Mouse (Mus musculus) neural tube, embryonic 10.5 days (tissue): ENCODE data around the gene Hoxa5.
A peak's percentile ranks its signal among the peaks of the same experiment; 100 is the strongest.

Source experiments
- DNase-seq: peaks from one replicate; pipeline ENCODE4 v3.0.0-alpha.2; 2017; ENCODE audit warnings: low spot score; ENCODE audit errors: extremely low spot score

Gene Hoxa5

GRCm38 (mm10) chr6:52164626-52165440 is 39.6 kb downstream of the Hoxa5 start, which contains the start of gene Hoxa2:
Gene Hoxa2 (minus strand): TSS chr6:52164831.
- peak; percentile 88 for DNase-seq

- DNase-seq = peak; percentile 89
Measured at GRCm38 (mm10) chr6:52164051-52164625, 40.2 kb downstream of the Hoxa5 start.

GRCm38 (mm10) chr6:52163366-52164031 is 40.9 kb downstream of the Hoxa5 start:
- DNase-seq = peak; percentile 80

- peak; percentile 78 for DNase-seq
Measured at GRCm38 (mm10) chr6:52162611-52163365, 41.6 kb downstream of the Hoxa5 start.

- DNase-seq = no peak
Measured at GRCm38 (mm10) chr6:52162093-52162380, 42.4 kb downstream of the Hoxa5 start.

- peak; percentile 72 for DNase-seq
Measured at GRCm38 (mm10) chr6:52161336-52162092, 42.9 kb downstream of the Hoxa5 start.

GRCm38 (mm10) chr6:52160511-52161335 is 43.7 kb downstream of the Hoxa5 start:
- DNase-seq = peak; percentile 78

- peak; percentile 62 for DNase-seq
Measured at GRCm38 (mm10) chr6:52159979-52160378, 44.4 kb downstream of the Hoxa5 start.

- DNase-seq = no peak
Measured at GRCm38 (mm10) chr6:52159164-52159761, 45.1 kb downstream of the Hoxa5 start.

- peak; percentile 92 for DNase-seq
Measured at GRCm38 (mm10) chr6:52158276-52159051, 45.9 kb downstream of the Hoxa5 start, which contains the start of gene Hoxa1. Gene Hoxa1 (minus strand): TSS chr6:52158317.

- DNase-seq = peak; percentile 63
Measured at GRCm38 (mm10) chr6:52157466-52158275, 46.7 kb downstream of the Hoxa5 start.

GRCm38 (mm10) chr6:52156551-52157200 is 47.7 kb downstream of the Hoxa5 start:
- peak; percentile 48 for DNase-seq

- DNase-seq = no peak
Measured at GRCm38 (mm10) chr6:52155471-52155870, 48.9 kb downstream of the Hoxa5 start.

GRCm38 (mm10) chr6:52154044-52154443 is 50.3 kb downstream of the Hoxa5 start:
- DNase-seq = no peak

GRCm38 (mm10) chr6:52153270-52153669 is 51.1 kb downstream of the Hoxa5 start:
- DNase-seq = peak; percentile 33

GRCm38 (mm10) chr6:52152226-52153193 is 51.9 kb downstream of the Hoxa5 start:
- DNase-seq = peak; percentile 30
